Mouse (Mus musculus): ENCODE results near the gene Gm773. TPM values are rescaled to one million over a fixed set of nuclear protein-coding genes. Genes with fewer than 3 reads are reported as not detected.
"Not testable (repeated sequence)": the region's sequence is repeated elsewhere in the genome, so short reads cannot be mapped to it uniquely, and the experiment has no call there.

The Gm773 gene
- polyA plus RNA-seq (2012; rRNA removed), result not detected in 2 replicates

- no peak for DNase-seq (ENCODE audit: extremely low spot score in 1 of 2, low spot score in 1 of 2)
Observed at GRCm38 (mm10) chrX:56212771-56213170, at the start of gene Gm773. Gene Gm773, minus strand, starts transcription at chrX:56212881.

DNA sequence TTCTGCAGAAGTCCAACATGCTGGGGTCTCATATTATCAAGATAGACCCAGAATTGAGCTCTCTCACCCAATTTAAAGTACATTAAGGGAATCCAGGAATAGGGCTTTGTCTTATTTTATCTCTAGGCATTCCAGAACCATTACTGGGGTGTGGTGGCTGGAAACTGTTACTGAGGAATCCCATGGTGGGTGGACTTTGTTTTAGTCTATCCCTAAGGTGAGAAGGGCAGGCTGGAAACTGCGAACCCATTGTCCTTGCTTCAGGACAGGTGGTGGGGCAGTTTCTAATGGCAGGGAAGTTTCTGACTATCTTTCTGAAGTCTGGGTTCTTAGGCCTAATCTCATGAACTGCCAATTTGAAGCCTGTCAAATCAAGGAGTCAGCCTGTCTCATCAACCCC, 26.2 kb downstream of the Gm773 start:
- DNase-seq (ENCODE audit: extremely low spot score in 1 of 2, low spot score in 1 of 2), result not testable (repeated sequence)

GRCm38 (mm10) chrX:56151396-56151795, 61.3 kb downstream of the Gm773 start:
- DNase-seq (ENCODE audit: extremely low spot score in 1 of 2, low spot score in 1 of 2), result no peak

Other genes starting within 250 kb of the Gm773 start
- gene 3830403N18Rik, start 76.3 kb downstream of the Gm773 start, polyA plus RNA-seq (2012; rRNA removed), result not detected in 2 replicates
- 3.2 and 3.3 TPM in 2 replicates for gene Zfp449, start 133.5 kb upstream of the Gm773 start, polyA plus RNA-seq (2012; rRNA removed)
- 15.0 and 19.2 TPM in 2 replicates for gene Smim10l2a, start 161.7 kb upstream of the Gm773 start, polyA plus RNA-seq (2012; rRNA removed)
- not detected in 2 replicates for gene Gm2174, start 235.1 kb upstream of the Gm773 start, polyA plus RNA-seq (2012; rRNA removed)
- gene Ints6l, start 242.0 kb upstream of the Gm773 start, polyA plus RNA-seq (2012; rRNA removed), result 71.6 and 84.1 TPM in 2 replicates

All from frontal cortex, adult 2 months (tissue).